Mouse (Mus musculus) heart, adult 2 months (tissue): ENCODE results near the gene Tmem170. TPM values are rescaled to one million over a fixed set of nuclear protein-coding genes. Genes with fewer than 3 reads are reported as not detected.

Source experiments
- DNase-seq, 2 experiments: peaks; one replicate each; pipeline ENCODE4 v3.0.0; 2021
- H3K27ac ChIP-seq: fragments of 200-600 bp; 2 replicates; pipeline ENCODE4 v1.8.1; 2022
- H3K27me3 ChIP-seq: fragments of 200-500 bp; 2 replicates; pipeline ENCODE4 v1.6.1; 2012; ENCODE audit warnings: mild to moderate bottlenecking, low read length, inconsistent platforms, mixed read lengths; ENCODE audit not compliant: control insufficient read depth, insufficient read depth
- H3K36me3 ChIP-seq: fragments of 200-500 bp; 2 replicates; pipeline ENCODE4 v1.6.1; 2012; ENCODE audit warnings: low read length, inconsistent platforms; ENCODE audit not compliant: control insufficient read depth, insufficient read depth
- H3K4me1 ChIP-seq: fragments of 200-500 bp; 2 replicates; pipeline ENCODE4 v1.6.1; 2011; ENCODE audit warnings: low read length; ENCODE audit not compliant: control insufficient read depth, insufficient read depth
- H3K4me3 ChIP-seq: fragments of 200-600 bp; 2 replicates; pipeline ENCODE4 v1.8.1; 2022
- H3K79me2 ChIP-seq: fragments of 200-500 bp; replicated peaks from 2 replicates; pipeline ENCODE4 v1.6.1; 2012; ENCODE audit warnings: mild to moderate bottlenecking, inconsistent platforms, low read length, moderate library complexity, mixed read lengths; ENCODE audit not compliant: control insufficient read depth, insufficient read depth
- H3K9ac ChIP-seq: fragments of 200-500 bp; 2 replicates; pipeline ENCODE4 v1.6.1; 2012; ENCODE audit warnings: low read depth, mild to moderate bottlenecking, control low read depth, inconsistent platforms, low read length, mixed read lengths
- CTCF ChIP-seq: fragments of 200-600 bp; IDR thresholded peaks from 2 replicates; pipeline ENCODE4 v1.8.1; 2022; ENCODE audit warnings: antibody characterized with exemption, mild to moderate bottlenecking, moderate library complexity
- EP300 ChIP-seq: fragments of 200-500 bp; IDR thresholded peaks from 2 replicates; pipeline ENCODE4 v1.6.1; 2011; ENCODE audit warnings: low read depth, low read length, control low read depth; ENCODE audit not compliant: insufficient read depth
- POLR2A ChIP-seq: fragments of 200-500 bp; IDR thresholded peaks from 2 replicates; pipeline ENCODE4 v1.6.1; 2011; ENCODE audit warnings: mild to moderate bottlenecking, low read depth, low read length, control low read depth; ENCODE audit not compliant: insufficient read depth
- WGBS: fragments of 180-500 bp; shearing (Covaris S2); methylation state at CpG from one replicate; pipeline ENCODE4 v1.1.7; 2018; 5-methylcytosine and 5-hydroxymethylcytosine counted together
- intact Hi-C: fragments of 180-260 bp; cut with DNase I; formaldehyde crosslinking; loops from one replicate; pipeline ENCODE4 v1.15.1; 2025
- polyA plus RNA-seq: library from polyadenylated mRNA; depleted of rRNA; stranded (reverse); fragments of >200 nt; gene quantifications from 2 replicates; pipeline ENCODE4 v1.2.3, GENCODE M21; 2012
- total RNA-seq, 2 experiments: library from RNA; stranded (reverse); gene quantifications; 2 replicates each; pipeline ENCODE4 v1.2.3; 2021

Gene Tmem170
- total and polyA plus RNA-seq, 3 experiments: 2.1 to 2.9 (median 2.7) TPM

DNA sequence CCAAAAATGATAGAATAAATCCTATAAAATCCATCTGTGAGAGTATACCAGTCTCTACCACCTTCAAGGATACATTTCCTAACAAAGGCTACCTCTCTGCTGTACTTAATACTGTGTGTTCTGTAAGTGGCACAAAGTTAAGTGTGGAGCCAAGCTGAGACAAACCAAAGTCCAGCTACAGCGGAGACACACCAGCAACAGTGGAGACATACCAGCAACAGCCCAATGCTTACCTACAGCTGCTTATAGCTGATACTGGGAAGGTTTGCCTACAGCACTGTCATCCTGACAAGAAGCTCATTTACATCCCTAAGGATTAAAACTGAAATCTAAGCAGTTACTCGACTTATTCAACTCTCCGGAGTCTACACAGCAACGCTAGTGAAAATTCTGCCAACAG, 44.6 kb downstream of the Tmem170 start:
- Histone ChIP-seq H3K27me3 (no peaks in the 10 kb centered on the region), H3K79me2 (no peaks in the 10 kb centered on the region; the same call in 1 of the 2 replicates), H3K27ac (peak overlapping the region; percentile 6; the same call in 1 of the 2 replicates), H3K4me1 (peaks cover 29% of the 10 kb centered on the region), H3K36me3 (peaks cover 49% of the 10 kb centered on the region), H3K9ac (no peak overlapping the region; the same call in 1 of the 2 replicates), H3K4me3 (no peak overlapping the region)
- TF ChIP-seq POLR2A (no peak), EP300 (no peak), CTCF (no peak)
- DNase-seq: no peak
- intact Hi-C loops: no loop called here
- 40% methylated on average over 4 of the region's 4 CpGs for WGBS

DNA sequence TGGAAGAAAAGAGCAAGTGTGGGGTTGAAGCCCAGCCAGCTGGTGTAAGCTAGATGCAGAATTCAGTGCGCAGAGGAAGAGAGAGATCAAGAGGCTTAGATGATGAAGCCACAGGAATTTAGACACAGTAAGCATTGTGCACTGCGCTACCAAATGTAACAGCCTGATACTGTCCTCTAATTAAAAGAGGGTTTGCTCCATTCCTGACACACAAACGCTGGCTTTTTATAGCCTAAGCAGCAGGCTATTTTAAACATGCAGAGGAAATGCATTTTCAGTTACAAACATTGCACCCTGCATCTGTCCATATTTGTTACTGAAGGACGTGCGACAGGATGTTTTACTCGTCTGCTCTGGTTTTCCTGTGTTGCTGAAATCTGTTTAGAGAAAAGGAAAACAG, 48.0 kb downstream of the Tmem170 start:
- peak in 1 of 2 experiments; percentile 7 for DNase-seq
- intact Hi-C loops: no loop called here
- Histone ChIP-seq H3K27ac (peak overlapping the region; percentile 78), H3K4me3 (peak overlapping the region; percentile 9; the same call in 1 of the 2 replicates), H3K27me3 (no peaks in the 10 kb centered on the region), H3K79me2 (no peaks in the 10 kb centered on the region; the same call in 1 of the 2 replicates), H3K36me3 (peaks cover 41% of the 10 kb centered on the region), H3K4me1 (peaks cover 25% of the 10 kb centered on the region), H3K9ac (no peak overlapping the region; the same call in 1 of the 2 replicates)
- TF ChIP-seq POLR2A (0 out of 2 replicates have a peak, but pooled peaks have one; percentile 21), CTCF (no peak)
- WGBS: 19% methylated on average over 6 of the region's 6 CpGs

DNA sequence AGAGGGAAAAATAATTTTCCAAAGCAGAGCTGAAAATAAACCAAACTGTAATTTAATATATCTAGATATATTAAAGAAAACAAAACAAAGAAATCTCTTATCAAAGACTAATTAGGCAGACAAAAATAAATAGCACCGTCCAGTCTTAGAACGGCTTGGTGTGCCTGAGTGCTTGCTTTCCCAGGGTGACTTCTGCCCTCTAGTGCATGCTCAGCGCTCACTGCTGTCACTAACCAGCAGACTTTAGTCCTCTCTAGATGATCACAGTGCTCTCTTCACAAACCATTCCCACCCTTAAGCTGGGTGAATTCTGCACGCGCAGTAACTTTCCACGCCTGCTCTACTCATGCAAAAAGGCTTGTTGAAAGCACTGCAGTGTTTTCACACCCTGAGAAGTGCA, 51.3 kb downstream of the Tmem170 start:
- Histone ChIP-seq H3K27ac (no peak overlapping the region), H3K36me3 (peaks cover 25% of the 10 kb centered on the region), H3K4me1 (peaks cover 14% of the 10 kb centered on the region), H3K9ac (no peak overlapping the region), H3K4me3 (no peak overlapping the region), H3K79me2 (no peaks in the 10 kb centered on the region; the same call in 1 of the 2 replicates), H3K27me3 (no peaks in the 10 kb centered on the region)
- DNase-seq: peak in 1 of 2 experiments; percentile 36
- peak; percentile 71; the same call in 1 of the 2 replicates for TF ChIP-seq EP300
- TF ChIP-seq POLR2A: no peak
- TF ChIP-seq CTCF: peak; percentile 86
- WGBS: 44% methylated on average over 6 of the region's 6 CpGs
- intact Hi-C loops: loop anchor here (2.0 kb wide), 1 partner anchor 112 kb away; no protein-coding TSS in a partner anchor

DNA sequence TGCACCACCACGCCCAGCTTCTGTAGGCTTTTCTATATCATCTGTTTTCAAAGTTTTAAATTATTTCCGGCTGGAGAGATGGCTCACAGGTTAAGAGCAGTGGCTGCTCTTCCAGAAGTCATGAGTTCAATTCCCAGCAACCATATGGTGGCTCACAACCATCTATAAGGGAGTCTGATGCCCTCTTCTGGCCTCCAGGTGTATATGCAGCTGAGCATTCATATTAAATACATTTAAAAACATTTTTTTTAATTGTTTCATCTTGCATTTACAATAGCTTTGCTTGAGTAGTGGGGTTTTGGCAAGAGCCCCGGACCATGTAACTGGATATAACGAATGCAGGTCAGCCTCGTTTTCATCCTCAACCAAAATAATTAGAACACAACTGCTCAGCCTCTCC, 52.2 kb downstream of the Tmem170 start:
- no peak overlapping the region for H3K9ac ChIP-seq
- no peak overlapping the region for H3K27ac ChIP-seq
- intact Hi-C loops: loop anchor here (2.0 to 5.0 kb wide), 2 partner anchors 37 to 112 kb away; no protein-coding TSS in a partner anchor
- H3K36me3 ChIP-seq: peaks cover 21% of the 10 kb centered on the region
- no peak for TF ChIP-seq POLR2A
- TF ChIP-seq CTCF: peak; percentile 67
- peaks cover 15% of the 10 kb centered on the region for H3K4me1 ChIP-seq
- WGBS: 93% methylated on average over 5 of the region's 5 CpGs
- H3K4me3 ChIP-seq: no peak overlapping the region
- H3K79me2 ChIP-seq: no peaks in the 10 kb centered on the region; the same call in 1 of the 2 replicates
- H3K27me3 ChIP-seq: no peaks in the 10 kb centered on the region
- DNase-seq: no peak

DNA sequence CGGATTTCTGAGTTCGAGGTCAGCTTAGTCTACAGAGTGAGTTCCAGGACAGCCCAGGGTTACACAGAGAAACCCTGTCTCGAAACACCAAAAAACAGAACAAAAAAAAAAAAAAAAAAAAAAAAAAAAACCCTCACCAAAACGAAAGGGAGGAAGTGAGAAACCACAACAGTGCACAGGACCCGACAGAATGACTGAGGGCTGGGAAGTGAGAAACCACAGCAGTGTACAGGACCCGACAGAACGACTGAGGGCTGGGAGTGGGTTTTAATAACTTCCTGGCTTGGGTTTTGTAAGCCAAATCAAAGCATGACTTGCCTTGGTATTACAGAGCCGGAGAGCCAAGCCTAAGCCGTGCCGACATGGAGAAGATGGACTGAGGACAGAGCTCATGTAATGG, 55.4 kb downstream of the Tmem170 start:
- H3K79me2 ChIP-seq: no peaks in the 10 kb centered on the region
- WGBS: 61% methylated on average over 10 of the region's 10 CpGs
- peak in 1 of 2 experiments; percentile 53 for DNase-seq
- H3K27me3 ChIP-seq: no peaks in the 10 kb centered on the region
- H3K36me3 ChIP-seq: peaks cover 17% of the 10 kb centered on the region
- H3K9ac ChIP-seq: no peak overlapping the region
- TF ChIP-seq POLR2A (no peak), CTCF (no peak), EP300 (no peak)
- intact Hi-C loops: loop anchor here (5.0 kb wide), 1 partner anchor 34 kb away; no protein-coding TSS in a partner anchor
- H3K27ac ChIP-seq: peak overlapping the region; percentile 74
- no peak overlapping the region for H3K4me3 ChIP-seq
- H3K4me1 ChIP-seq: peaks cover 11% of the 10 kb centered on the region

DNA sequence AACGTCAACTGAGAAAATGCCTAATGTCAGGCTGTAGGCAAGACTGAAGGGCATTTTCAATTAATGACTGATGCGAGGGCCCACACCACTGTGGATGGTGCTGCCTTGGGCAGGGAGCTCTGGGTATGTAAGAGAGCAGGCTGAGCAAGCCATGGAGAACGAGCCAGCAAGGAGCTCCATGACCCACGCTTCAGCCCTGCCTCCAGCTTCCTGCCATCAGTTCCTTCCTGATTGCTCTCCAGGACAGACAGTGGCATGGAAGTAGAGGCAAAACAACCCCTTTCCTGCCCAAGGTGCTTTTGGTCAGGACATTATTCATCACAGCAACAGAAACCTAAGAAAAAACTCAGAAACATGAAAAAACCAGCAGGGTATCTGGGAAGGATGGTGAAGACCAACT, 55.9 kb downstream of the Tmem170 start:
- H3K9ac ChIP-seq: no peak overlapping the region
- DNase-seq: no peak
- H3K4me1 ChIP-seq: peaks cover 11% of the 10 kb centered on the region
- H3K4me3 ChIP-seq: no peak overlapping the region
- no peak for TF ChIP-seq POLR2A
- 0 out of 2 replicates have a peak, but pooled peaks have one; percentile 32 for TF ChIP-seq EP300
- peaks cover 17% of the 10 kb centered on the region for H3K36me3 ChIP-seq
- no peaks in the 10 kb centered on the region for H3K27me3 ChIP-seq
- H3K27ac ChIP-seq: peak overlapping the region; percentile 74
- no peaks in the 10 kb centered on the region for H3K79me2 ChIP-seq
- WGBS: 56% methylated on average over 4 of the region's 4 CpGs
- intact Hi-C loops: loop anchor here (5.0 kb wide), 1 partner anchor 33 kb away; no protein-coding TSS in a partner anchor
